Mouse (Mus musculus): ENCODE results near the gene 1600015I10Rik.
A peak's percentile ranks its signal among the peaks of the same experiment; 100 is the strongest.
"Not testable (repeated sequence)": the region's sequence is repeated elsewhere in the genome, so short reads cannot be mapped to it uniquely, and the experiment has no call there.

The 1600015I10Rik gene

GRCm38 (mm10) chr6:48929595-48929994, at the start of gene 1600015I10Rik:
Gene 1600015I10Rik, plus strand, starts transcription at chr6:48929895.
- no peak for DNase-seq

- DNase-seq = no peak
Observed at GRCm38 (mm10) chr6:48894203-48894602, 35.5 kb upstream of the 1600015I10Rik start.

- no peak for DNase-seq
Observed at GRCm38 (mm10) chr6:48894938-48895818, 34.5 kb upstream of the 1600015I10Rik start.

- no peak for DNase-seq
Observed at GRCm38 (mm10) chr6:48895941-48896340, 33.8 kb upstream of the 1600015I10Rik start.

- DNase-seq = no peak
Observed at GRCm38 (mm10) chr6:48896956-48897355, 32.7 kb upstream of the 1600015I10Rik start.

- not testable (repeated sequence) for DNase-seq
Observed at GRCm38 (mm10) chr6:48901316-48901715, 28.4 kb upstream of the 1600015I10Rik start.

GRCm38 (mm10) chr6:48902511-48903406, 26.9 kb upstream of the 1600015I10Rik start:
- DNase-seq = no peak

GRCm38 (mm10) chr6:48903437-48903836, 26.3 kb upstream of the 1600015I10Rik start:
- DNase-seq = no peak

GRCm38 (mm10) chr6:48905606-48906005, 24.1 kb upstream of the 1600015I10Rik start:
- no peak for DNase-seq

- DNase-seq = no peak
Observed at GRCm38 (mm10) chr6:48906371-48906770, 23.3 kb upstream of the 1600015I10Rik start.

- DNase-seq = no peak
Observed at GRCm38 (mm10) chr6:48909229-48909628, 20.5 kb upstream of the 1600015I10Rik start.

GRCm38 (mm10) chr6:48912033-48912432, 17.7 kb upstream of the 1600015I10Rik start:
- peak; percentile 42 for DNase-seq

GRCm38 (mm10) chr6:48913587-48913986, 16.1 kb upstream of the 1600015I10Rik start:
- no peak for DNase-seq

- DNase-seq = no peak
Observed at GRCm38 (mm10) chr6:48949596-48949995, 19.9 kb downstream of the 1600015I10Rik start.

GRCm38 (mm10) chr6:48950676-48951075, 21.0 kb downstream of the 1600015I10Rik start:
- DNase-seq = no peak

- DNase-seq = no peak
Observed at GRCm38 (mm10) chr6:48951630-48952029, 21.9 kb downstream of the 1600015I10Rik start.

GRCm38 (mm10) chr6:48953220-48953619, 23.5 kb downstream of the 1600015I10Rik start:
- no peak for DNase-seq

- no peak for DNase-seq
Observed at GRCm38 (mm10) chr6:48954211-48954610, 24.5 kb downstream of the 1600015I10Rik start.

GRCm38 (mm10) chr6:48954946-48955345, 25.3 kb downstream of the 1600015I10Rik start:
- peak; percentile 82 for DNase-seq

- DNase-seq = no peak
Observed at GRCm38 (mm10) chr6:48956785-48957184, 27.1 kb downstream of the 1600015I10Rik start.

- DNase-seq = peak; percentile 56
Observed at GRCm38 (mm10) chr6:48958053-48958452, 28.4 kb downstream of the 1600015I10Rik start.

GRCm38 (mm10) chr6:48959151-48959550, 29.5 kb downstream of the 1600015I10Rik start:
- DNase-seq = not testable (repeated sequence)

GRCm38 (mm10) chr6:48966696-48967095, 37.0 kb downstream of the 1600015I10Rik start:
- DNase-seq = not testable (repeated sequence)
